Mouse (Mus musculus) adrenal gland, postnatal 14 days (tissue): Measurements from ENCODE around the gene Tmcc2. TPM values are rescaled to one million over a fixed set of nuclear protein-coding genes. Genes with fewer than 3 reads are reported as not detected.

Experiments
- DNase-seq: peaks from one replicate; pipeline ENCODE4 v3.0.0; 2021; ENCODE audit warnings: mixed read lengths
- total RNA-seq: library from RNA; stranded (reverse); gene quantifications from 2 replicates; pipeline ENCODE4 v1.2.3, GENCODE M21; 2021

The Tmcc2 gene
- total RNA-seq, 1 experiment from 2014 or later: 26.9 TPM

DNA sequence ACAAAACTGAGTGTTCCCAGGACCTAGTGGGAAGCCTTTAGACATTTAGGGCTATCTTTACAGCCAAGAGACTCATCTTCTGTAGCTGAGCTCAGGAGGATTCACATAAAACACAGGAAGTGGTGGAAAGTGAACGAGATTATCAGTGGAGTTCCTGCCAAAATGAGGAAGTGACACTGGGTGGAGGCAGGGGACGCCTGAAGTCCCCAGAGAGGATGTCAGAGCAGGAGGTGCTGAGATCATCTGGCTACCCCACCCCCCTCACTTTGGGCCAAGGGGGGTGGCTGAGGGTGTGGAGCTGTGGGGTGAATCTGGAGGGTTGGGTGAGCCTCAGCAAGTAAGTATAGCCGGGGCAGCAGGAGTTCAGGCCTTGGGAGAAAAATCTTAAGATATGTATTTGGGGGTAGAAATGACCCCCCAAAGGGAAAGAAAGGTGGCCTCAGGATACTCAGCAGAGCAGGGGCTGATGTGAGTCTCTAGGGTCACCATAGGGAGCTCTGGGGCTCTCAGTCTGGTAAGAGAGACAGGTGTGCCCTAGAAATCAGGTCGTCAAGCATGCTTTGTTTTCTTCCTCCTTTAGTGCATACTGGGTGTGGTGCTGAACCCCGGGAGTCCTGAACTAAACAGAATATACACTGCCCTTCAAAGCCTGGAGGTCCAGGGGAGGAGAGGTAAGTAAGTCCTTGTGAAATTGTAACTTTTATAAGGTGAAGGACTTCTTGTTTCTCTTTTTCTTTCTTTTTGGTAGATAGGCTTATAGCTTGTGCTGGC is 49.2 kb downstream of the Tmcc2 start:
- peak; percentile 70 for DNase-seq

DNA sequence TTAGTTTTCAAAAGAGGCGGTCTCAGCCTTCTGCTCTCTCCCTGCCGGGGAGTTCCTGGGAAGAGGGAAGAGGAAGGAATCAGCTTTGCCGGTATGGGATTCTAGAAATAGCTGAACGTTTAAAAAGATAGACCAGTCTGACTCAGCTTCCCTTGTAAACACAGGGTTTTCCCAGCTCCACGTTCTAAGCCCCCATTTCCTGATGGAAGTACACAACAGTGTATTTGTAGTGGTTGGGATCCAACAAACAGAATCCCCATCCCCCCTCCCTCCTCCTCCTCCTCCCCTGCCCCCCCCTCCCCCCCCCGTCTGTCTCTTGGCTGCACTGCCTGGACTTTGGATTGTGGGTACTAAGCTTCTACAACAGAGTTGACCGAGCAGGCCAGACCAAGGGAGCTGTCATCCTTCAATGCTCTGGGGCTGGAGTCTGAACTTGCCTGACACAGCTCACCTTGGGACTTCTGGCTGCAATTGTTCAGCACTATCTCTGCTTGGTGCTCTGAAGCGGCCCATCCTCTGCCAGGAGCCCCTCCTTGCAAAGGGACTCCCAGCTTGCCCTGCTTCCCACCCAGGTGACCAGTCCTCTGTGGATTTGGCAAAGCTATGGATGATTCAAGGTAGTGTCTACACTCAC is 52.9 kb downstream of the Tmcc2 start:
- DNase-seq: no peak

DNA sequence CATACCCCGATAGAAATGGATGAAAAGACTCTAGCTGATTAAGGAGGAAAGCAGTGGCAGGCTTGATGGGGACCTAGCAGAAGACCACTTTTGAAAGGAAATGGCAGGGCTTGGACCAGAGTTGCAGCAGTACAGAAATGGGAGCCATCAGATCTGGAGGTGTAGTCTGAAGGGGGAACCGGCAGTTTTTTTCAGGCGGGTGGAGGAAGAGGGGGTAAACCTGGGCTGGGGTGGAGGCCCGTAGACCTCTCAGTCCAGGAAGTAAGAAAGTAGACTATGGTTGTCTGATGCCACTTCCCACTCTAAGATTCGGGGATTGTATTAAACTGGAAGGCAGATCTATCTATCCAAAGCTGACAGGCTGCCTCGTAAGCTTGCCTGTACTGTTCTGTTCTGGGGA is 54.2 kb downstream of the Tmcc2 start:
- no peak for DNase-seq

DNA sequence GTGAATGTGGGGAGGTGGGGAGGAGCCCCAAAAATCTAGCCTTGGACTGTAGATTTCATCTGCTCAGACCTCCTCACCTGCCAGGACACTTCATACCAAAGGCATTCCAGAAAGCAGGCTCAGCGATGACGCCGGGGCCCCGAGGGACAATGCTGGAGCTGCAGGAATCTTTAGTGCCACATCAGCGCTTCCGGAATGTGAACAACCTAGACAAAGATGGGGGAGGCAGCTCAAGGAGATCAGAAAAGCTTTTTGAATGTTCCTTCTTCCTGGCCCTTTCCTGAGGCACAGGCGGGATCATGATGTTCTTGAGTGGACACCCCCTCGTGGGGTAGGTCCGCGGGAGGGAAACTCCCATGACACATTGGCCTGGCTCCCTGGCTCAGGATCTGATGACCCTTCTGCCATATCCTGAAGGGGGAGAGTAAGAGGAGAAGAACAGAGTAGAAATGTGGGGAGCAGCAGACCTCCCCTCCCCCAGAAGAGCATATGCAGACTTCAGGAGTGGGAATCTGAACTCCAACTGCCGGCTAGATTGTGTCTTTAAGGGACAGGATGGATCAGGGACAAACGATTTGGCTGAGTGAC is 55.6 kb downstream of the Tmcc2 start:
- no peak for DNase-seq

DNA sequence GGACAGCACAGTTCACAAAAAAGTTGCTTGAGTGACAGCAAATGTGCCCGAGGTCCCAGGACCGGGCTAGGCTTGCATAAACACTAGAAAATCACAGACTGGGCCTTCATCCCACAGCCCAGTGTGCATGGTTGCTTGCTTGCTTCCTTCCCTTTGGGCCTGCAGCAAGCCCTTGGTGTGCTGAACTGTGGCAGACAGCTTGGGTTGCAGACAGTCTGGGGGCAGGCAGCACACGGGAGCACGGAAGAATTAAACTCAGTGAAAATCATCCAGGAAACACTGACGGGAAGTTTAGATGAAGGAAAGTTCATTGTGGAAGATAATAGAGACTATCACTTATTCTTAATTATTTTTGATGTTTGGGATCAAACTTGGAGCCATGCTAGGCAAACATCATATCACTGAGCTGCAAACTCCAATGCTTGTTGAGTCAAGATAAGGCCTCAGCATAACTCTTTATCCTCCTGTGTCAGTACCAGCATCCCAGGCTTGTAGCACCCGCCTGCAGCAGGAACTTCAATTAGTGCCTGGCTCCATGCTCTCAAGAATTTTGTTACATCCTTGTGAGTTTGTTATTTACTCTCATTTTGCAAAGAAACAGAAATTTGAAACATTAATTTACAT is 56.8 kb downstream of the Tmcc2 start:
- DNase-seq: no peak

DNA sequence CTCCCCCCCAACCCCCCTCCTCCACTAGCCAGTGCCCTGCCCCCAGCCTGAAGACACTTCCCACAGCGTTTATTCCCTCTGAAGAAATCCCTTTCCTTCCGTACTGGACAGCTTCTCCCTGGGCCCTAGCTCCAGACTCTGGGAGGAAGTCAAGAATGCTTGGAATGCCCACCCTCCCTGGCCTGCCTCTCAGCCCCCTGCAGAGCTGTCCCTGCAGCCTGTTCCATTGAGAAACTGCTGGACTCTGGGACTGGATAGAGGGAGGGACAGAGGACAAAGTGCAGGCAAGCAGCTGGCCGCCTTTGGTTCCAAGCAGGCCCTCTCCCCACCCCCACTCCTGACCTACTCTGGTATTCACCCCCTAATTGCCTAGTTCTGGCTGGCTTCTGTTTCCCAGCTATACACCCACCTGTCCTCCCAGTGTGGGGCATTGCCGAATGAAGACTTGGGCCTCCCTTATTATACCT is 57.4 kb downstream of the Tmcc2 start:
- peak; percentile 61 for DNase-seq

DNA sequence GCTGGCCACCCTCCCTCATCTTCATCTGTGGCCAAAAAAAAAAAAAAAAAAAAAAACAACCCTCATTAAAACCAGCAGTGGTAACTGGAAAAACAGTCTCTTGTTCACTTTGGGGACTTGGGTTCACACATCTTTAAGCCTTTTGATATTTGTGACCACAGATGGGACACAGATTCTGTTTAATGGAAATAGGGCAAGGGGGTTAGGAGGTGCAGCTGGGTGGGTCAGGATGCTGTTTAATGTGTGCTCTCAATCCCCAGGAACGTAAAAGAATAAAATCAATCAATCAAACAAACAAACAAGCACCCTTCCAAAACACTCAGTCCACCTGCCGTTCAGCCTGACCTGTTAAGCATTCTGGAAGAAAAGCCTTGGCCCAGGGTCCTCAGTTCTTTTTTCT is 57.9 kb downstream of the Tmcc2 start:
- no peak for DNase-seq

DNA sequence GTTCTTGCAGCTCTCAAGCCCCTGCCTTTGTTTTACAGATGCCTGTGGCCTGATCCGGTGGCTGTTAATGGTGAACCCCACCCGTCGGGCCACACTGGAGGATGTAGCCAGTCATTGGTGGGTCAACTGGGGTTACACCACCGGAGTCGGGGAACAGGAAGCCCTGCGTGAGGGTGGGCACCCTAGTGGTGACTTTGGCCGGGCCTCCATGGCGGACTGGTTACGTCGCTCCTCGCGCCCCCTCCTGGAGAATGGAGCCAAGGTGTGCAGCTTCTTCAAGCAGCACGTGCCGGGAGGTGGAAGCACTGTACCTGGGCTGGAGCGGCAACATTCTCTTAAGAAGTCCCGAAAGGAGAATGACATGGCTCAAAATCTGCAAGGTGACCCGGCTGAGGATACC is 59.8 kb downstream of the Tmcc2 start:
- no peak for DNase-seq

DNA sequence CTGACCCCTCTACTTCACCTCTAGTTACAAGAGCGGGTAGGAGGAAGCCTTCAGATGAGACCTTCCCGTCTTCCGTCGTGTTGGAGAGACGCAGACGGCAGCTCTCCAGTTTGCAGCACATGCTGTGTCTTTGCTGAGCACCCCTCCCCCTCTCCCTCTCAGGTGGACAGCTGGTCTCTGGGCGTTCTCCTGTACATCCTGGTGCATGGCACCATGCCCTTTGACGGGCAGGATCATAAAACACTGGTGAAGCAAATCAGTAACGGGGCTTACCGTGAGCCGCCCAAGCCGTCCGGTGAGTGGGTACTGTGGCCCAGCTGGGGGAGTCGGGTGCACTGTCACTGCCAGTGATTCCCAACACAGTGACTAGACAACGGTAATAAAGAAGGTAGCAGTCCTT is 60.7 kb downstream of the Tmcc2 start:
- DNase-seq: no peak

DNA sequence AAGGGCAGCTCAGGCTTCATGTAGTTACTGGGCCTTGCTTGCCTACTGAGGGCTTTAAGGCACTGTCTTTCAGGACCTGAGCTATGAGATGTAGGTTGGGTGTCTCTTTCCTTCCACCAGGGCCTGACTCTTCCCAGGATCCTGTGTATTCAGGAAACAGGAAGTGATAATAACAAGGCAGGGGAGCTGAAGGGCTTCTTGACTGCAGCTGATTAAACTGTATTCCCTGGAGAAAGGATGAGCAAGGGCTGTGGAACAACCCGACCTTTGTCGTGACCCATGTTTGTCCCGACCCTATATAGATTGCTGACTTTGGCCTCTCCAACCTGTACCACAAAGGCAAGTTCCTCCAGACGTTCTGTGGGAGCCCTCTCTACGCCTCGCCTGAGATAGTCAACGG is 61.4 kb downstream of the Tmcc2 start:
- no peak for DNase-seq

DNA sequence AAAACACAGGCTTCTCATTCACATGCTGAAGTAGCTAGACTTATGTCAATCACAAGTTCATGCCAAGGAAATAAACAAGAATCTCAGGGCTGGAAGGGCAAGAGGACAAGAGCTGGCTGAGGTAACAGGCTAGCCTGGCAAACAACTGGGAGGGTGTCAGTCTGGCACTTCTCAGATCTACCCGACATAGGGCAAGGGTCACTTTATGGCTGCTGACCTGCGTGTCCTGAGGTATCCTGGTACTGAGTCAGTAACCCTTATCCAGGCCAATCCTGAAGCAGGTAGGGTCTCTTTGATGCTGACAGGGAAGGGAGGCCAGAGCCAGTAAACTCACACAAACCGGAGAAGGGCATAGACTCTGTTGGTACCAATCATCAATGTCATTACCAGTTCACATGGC is 62.5 kb downstream of the Tmcc2 start:
- DNase-seq: no peak

DNA sequence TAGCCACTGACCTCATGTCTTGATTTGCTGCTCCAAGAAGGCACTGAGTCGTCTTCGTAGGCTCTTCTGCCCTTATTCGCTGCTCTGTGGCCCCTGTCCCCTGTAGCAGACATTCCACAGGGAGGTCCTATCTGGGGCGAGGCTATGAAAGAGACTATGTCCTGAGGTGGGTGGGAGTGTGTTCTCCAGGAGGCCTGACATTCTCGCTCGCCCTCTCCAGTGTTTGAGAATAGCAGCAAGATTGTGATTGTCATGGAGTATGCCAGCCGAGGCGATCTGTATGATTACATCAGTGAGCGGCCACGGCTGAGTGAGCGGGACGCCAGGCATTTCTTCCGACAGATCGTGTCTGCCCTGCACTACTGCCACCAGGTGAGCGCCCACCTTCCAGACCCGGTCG is 63.6 kb downstream of the Tmcc2 start:
- no peak for DNase-seq

DNA sequence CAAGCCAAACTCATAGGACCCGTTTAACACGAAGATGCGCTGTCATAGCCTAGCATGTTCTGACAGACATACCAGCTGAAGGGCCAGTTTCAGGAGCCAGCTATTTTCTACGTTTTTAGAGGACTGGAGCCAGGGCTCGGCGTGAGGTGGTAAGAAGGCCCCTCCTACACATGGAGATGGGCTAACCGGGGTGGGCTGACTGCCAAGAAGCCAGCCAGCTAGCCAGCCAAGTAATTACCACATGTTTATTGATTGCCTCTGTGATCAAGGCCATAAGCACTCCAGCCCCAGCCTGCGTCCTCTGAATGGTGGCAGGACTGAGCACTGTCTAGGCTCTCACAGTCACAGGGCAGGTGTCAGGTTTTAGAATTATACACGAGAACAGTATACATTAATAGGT is 64.3 kb downstream of the Tmcc2 start:
- peak; percentile 60 for DNase-seq

DNA sequence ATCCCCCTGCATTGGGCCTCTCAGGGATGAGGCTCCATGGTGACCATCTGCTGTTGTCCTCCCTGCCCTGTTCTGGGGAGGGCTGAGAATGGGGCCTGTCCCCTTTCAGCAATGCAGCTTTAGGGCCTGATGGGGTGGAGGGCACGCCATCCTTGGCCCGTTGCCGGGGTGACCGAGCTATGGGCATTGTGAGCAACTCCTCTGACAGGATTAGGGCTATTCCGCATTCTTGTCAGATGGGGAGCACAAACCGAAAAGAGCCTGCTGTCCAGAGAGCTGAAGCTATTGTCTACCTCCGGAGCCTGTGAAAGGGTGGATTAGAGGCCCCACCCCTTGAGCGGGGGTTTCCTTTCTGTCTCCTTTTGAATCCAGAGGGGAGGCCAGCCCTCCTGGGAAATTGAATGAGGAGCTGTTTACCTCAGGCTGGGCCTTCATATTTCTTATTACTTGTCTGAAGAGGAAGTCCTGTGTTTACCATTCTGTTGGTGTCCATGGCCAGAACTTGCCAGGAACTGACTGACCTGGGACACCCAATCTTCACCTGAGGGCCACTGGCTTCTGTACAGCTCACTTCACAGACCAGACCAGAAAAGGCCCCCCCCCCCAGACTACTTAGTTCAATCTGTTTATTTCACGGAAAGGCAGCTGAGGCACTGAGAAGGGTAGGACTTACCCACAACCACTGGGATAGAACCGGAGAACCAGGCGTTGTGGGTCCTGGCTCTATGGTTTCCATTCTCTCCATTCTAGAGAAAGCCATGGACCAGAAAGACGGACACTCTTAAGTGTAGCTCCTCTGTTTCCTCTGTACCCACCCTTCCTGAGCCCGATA is 68.2 kb downstream of the Tmcc2 start:
- DNase-seq: peak; percentile 19

DNA sequence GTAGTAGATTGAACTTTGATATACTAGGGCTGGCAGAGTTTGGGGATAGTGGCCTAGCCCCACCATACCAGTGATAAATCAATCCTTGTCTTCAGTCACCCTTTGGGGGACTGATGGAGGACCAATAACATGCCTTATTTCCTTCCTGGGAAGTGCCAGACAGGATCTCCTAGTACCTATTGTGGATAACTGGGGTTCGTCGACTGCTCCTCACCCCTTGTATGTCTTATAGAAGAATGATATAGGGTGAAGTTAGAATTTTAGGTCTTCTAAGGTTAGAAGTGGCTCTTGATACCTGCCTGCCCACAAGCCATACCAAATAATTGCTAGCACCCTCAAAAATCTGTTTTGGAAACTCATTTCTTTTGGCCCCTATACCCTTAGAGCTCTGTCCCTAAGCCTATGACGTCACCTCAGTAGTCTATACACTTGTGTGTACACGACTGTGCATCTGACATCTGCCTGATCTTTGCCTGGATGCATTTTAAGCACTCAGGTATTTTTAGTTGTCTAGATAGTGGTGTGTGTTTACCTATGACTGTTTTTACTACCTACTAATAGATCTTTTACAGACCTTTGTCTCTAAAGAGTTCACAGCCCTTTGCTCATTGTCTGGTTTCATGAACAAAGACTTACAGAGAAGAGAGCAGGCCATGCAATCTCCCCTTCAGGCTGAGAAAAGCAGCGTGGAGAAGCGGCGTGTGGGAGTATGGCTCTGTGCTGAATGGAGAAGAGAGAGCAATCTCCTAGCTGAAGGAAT is 69.1 kb downstream of the Tmcc2 start:
- DNase-seq: no peak

DNA sequence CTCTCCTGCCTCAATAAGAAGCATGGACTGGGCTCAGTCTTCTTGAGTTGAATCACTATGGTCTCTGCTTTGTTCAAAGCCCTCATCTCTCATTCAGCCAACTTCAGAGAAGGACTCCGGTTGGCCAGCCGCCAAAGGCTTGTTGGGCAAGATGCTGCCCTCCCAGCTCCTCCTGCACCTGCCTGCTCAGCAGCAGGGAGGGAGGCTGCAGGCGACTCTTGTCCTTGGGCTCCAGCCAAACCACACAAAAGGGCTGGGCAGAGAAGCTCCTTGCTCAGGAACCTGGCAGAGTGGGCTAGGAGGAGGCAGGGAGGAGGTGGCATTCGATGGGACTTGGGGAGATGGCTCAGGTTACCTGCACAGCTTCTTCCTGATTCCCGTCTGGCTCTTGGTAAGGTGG is 71.8 kb downstream of the Tmcc2 start:
- peak; percentile 80 for DNase-seq

DNA sequence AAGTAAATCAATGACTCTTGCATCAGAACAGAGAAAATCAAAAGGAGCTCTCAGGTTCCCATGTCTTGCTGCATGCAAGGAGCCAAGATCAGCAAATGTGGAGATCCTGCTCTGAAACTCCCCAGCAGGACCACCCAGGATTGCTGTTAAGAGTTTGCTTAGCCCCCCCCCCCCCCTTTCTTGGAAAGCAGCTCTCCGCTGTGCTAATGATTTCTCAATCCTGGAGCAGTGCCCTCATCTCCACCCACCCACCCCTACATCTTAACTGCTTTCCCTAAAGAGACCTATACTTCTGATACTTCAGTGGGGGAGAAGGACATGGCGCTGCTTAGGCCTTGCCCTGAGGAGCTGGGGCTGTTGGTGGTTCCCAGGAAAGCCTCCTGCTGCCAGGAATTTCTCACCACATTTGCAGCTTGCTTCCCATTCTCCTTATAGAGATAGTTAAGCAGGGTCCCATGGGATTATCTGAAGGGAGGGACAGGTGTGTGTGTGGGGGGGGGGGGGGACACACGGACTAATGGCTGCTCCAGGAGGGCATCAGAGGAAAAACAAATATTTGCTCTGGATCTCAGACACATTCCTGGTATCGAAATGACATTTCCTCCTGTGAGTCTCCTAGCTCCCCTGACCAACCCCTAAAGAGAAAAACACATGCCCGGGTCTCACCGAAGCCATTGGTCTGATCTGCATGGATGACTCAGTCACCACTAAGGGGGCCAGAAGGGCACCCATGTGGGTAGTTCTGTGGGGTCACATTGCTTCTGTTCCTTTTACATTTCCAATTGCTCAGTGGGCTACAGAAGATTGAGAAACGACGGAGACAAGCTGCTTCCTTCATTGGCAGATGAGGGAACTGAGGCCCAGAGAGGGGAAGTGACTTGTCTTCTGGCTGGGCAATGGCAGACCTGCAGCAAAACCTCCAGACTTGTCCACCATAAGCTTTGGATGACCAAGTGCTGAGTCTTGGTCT is 72.9 kb downstream of the Tmcc2 start:
- no peak for DNase-seq

DNA sequence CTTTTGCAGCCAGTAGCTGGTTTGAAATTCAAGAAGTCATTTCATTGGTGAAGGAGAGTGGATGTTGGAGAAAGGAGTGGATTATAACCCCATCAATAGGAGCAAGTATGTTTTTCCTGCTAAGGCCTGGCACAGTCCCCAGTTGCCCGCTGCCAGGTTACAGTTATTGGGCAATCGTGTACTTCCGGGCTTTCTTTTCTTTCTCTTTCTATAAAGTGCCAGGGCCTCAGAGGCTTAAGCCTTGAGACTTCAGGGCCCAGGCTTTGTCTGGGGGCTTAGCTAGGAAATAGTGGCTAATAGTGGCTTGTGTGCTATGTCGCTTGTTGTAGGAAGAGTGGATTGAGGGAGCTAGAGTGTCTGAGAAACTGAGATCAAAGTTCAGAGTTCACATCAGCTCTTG is 73.7 kb downstream of the Tmcc2 start:
- DNase-seq: peak; percentile 67

DNA sequence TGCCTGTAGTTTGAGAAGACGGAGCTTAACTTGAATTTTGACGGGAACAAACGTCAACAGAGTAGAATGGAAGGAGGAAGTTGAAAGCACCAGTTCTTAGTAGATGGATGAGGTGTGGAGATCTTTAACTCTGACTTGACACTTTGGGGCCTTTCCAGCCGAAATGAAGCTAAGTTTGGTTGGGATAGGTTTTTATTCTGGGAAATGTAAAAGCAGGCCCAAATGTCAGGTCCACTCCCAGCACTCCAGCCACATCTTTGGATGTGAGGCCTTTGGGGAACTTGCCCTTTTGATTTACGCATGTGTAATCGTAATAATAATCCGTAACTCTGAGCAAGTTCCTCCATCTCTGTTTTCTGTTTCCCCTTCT is 74.5 kb downstream of the Tmcc2 start:
- no peak for DNase-seq

DNA sequence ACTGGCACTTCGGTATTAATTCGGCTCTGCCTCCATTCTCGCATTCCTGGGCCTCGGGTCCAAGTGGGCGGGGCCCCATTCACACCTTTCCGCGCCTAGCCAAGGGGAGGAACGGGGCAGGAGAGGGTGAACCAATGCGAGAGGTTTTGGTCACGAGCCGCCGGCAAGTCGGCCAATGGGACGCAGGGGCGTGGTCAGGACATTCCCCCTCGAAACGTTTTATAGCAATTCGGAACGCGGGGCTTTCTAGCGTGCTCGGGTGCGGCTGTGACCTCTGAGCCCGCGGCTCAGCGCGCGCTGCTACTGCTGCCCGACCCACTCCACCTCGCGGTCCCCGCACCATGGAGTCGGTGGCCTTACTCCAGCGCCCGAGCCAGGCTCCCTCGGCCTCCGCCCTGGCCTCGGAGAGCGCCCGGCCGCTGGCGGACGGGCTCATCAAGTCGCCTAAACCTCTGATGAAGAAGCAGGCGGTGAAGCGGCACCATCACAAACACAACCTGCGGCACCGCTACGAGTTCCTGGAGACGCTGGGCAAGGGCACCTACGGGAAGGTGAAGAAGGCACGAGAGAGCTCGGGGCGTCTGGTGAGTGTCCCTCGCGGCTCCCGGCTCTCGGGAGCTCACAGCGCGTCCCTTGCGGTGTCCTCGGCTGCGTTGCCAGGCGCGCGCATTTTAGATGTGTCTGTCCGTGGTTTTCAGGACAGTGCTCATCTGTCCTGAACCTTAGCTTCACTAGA is 75.0 kb downstream of the Tmcc2 start, which contains the start of gene Nuak2:
Gene Nuak2 (plus strand): TSS at position 238 of the 736 bp plus-strand sequence.
- DNase-seq: peak; percentile 93
